Mouse (Mus musculus) left cerebral cortex, adult 18-20 months (tissue): ENCODE data around the gene Fnbp1l. TPM values are rescaled to one million over a fixed set of nuclear protein-coding genes. Genes with fewer than 3 reads are reported as not detected.
A peak's percentile ranks its signal among the peaks of the same experiment; 100 is the strongest.

Source experiments
- DNase-seq, 2 experiments: peaks; one replicate each; pipeline ENCODE4 v3.0.0; 2021 to 2022; ENCODE audit warnings: low spot score in 2 of 2, mixed read lengths in 1 of 2
- total RNA-seq, 2 experiments: library from RNA; stranded (reverse); gene quantifications; 2 replicates each; pipeline ENCODE4 v1.2.3; 2021

The Fnbp1l gene
- total RNA-seq, 2 experiments from 2014 or later = 93.3 to 96.6 TPM

DNA sequence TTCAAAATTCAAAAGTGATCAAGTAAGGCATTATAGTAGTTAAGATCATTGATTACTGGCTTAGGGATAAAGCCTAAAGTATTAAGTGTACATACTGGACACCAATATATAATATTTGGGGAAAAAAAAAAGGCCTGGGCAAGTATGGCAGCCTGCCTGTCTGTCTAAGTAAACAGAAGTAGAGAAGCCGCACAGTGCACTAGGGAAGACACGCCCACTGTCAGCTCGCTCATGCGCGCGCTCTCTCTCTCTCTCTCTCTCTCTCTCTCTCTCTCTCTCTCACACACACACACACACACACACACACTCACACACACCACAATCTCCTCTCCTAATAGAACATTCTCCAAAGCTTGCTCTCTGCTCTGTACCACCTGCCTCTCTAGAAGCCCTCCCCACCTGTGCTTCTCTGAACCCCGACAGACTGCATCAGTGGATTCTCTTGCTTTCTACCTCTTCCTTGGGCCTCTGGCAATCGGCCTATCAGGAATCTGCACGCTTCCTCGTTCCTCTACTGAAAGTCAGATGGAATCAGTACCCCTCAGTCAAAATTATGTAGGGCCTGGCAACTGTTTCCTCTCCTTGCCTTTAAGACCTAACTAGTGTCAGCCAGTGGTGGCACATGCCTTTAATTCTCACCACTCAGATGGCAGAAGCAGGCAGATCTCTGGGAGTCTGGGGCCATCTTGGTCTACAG is 13.3 kb downstream of the Fnbp1l start:
- no peak for DNase-seq

DNA sequence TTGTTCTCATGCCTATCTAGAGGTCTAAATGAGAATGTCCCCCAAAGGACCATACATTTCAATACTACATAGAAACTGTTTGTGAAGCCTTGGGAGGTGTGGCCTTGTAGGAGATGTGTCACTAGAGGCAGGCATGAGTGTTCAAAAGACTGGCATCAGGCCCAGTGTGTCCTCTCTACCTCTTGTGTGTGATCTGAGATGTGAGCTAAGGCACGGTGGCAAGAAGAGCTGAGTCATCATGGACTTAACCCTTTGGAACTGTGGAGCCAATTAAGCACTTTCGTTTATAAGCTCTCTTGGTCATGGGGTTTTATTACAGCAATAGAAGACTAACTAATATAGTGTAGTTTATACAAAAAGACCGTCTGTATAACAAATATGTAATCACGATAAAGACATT is 16.3 kb downstream of the Fnbp1l start:
- DNase-seq = no peak

DNA sequence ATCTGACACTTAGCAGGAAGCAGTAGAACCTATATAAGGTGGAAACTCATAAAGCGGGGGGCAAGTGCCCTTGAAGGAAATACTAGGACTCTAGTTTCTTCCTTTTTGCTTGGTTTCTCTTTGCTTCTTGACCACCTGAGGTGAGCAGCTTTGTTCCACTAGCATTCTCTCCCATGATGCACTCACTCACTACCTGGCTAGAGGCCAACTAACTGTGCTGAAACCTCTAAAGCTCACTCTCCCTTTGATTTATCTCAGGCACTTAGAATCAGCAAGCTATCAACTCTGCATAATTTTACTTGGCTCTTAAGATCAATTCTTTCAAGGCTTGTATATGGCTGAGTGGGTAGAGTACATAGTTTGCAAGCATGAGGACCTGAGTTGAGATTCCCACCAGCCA is 17.1 kb downstream of the Fnbp1l start:
- no peak for DNase-seq

DNA sequence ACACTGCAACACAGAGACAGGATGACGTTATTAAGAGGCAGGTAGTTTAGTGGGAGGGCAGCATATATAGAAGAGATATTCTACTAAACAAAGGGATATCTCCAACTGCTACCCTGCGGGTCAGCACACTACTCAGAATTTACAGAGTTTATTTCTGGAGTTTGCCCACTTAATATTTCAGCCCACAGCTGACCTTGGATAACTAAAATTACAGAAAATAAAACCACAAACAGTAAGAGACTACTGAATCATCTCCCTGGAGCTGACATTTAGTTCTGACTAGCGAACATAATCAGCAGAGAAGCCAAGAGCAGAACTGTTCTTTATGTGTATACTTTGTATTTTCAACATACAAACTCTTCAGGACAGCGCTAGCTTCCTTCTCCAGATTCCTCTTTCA is 20.2 kb downstream of the Fnbp1l start:
- no peak for DNase-seq

DNA sequence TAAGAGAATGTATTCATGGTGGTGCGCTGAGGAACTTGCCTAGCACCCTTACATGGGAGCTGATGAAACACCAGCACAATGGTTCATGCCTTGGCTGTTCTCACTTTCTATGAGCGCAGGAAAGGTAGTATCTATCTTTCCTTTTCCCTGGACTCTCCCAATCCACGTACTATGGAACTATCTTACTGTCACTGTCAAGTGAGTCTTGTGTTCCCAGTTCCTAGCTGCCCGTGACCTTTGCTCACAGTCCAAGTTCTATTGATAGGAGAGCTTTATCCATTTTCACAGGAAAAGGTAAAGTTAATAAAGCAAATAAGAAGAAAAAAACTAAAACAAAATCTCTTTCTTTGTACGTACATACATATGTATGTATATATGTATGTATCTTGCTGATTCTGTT is 28.7 kb downstream of the Fnbp1l start:
- DNase-seq = no peak

DNA sequence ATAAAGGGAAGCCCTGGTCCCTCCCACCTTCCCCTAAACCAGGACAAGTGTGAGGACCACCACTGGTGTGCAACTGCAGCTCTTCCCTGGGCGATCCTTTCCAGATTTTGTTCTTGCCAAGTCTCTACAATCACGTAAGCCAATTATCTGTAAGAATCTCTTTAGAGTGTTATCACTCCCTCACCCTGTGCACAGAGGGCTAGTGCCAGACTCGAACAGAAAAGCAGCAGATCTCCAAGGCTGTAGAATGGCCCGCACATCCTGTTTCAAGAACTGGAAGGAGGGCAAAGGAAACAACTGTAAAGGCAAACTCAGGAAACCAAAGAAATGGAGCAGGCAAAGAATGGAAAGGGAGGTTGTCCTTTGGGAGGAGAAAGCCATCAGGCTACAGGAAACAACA is 29.2 kb downstream of the Fnbp1l start:
- DNase-seq = no peak

DNA sequence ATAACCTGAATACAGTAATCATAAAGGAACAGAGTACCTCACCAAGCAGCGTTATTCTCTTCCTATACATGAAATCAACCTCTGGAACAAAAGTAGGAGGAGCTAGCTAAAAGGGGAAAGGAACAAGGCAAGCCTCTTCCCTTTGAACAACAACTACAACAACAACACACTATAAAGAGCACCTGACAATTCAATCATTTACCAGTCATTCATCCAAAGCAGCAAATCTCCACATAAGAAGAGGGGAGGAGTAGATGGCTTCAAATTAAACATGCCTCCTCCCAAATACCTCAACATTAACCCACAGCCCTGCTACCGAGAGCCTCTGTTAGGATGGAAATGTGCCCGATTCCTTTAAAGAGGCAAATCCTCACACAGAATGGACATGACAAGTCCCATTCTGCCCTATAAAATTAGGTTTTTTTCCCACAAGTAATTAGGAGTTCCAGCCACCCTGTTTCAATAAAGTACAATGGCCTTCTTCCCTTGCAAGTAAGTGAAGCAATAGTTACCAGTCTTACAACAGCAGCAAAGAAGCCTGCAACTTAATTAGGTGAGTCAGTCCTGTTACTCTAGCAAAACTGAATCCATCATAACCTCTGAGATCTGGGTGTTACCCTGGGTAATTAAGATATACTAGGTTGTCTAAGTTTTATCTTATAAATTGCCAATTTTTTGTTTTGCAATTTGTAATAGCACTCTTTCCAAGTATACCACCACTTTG is 32.4 kb downstream of the Fnbp1l start:
- DNase-seq = no peak

DNA sequence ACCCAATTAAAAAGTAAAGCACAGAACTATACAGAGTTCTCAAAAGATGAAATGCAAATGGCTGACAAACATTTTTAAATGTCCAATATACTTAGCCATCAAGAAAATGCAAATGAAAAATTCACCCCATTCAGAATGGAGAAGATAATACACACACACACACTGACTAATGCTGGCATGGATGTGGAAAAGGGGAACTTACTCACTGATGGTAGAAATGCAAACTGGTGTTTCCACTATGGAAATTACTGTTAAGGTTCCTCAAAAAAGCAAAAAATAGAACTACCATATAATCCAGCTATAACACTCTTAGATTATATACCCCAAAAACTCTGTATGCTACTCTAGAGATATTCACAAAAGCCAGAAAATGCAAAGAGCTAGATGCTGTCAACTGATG is 42.2 kb downstream of the Fnbp1l start:
- DNase-seq = no peak

DNA sequence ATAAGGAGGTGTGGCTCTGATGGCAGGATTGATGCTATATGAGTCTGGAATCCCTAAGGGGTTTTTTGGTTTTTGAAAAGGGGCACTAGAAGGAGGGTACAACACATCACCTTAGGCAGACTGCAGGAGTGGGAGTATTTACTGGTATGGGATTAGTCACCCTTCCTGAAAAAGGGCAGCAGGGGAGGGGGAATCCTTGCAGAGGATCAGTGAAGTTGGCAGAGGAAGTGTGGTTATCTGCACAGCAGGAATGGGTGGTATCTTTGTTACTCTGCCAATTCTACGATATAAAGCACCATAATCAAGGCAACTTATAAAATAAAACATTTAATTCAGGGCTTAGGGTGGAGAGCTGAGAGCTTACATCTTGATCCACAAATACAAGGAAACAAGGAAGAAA is 44.6 kb downstream of the Fnbp1l start:
- DNase-seq = no peak

DNA sequence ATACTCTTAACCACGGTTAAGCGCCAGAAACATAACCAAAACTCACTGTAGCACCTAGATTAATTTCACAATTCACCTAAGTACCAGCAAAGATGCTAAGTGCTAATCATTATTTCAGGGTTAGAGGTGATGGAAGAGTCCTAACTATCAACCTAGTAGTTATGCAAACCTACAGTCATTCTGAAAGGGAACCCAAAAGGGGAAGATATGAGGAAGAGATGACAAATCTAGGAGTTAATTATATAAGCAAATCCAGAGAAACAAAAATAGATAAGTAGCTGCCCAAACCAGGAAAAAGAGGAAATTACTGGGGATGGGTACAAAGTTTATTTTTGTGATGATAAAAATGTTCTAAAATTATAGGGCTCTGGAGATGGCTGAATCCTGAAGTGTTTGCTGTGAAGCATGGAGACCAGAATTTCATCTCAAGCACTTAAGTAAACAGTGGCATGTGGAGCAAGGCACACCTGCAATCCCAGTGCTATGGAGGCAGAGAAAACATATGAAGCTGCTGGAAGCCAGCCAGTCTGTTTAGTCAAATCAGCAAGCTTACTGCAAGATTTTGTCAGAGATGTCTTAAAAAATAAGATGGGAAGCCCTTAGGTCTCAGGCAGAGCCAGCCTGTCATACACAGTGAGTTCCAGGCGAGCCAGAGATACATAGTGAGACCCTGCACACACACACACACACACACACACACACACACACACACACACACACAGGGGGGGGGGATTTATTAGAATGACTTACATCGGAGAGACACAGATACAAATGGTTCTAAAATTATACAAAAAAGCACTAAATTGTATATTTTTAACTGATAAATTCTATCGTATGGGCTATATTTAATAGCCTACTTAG is 45.9 kb downstream of the Fnbp1l start:
- DNase-seq = peak; percentile 56 to 59

DNA sequence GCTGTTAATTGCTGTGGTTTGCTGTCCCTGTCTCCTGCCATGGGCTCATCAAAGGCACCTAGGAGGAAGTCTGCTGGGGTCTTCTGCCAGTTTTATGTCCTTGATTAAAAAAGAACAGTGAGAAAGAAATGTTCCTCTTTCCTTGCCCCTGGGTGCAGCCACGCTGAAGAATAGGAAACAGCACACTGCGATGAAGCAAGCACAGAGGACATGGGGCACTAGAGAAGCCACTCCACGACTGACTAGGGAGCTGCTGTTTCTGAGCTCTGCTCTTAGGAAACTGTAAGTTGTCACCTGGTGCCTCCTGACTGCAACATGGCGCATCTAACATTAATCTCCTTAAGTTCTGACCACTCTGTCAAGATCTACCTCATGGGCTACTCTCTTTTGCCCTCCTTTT is 53.0 kb downstream of the Fnbp1l start:
- no peak for DNase-seq

DNA sequence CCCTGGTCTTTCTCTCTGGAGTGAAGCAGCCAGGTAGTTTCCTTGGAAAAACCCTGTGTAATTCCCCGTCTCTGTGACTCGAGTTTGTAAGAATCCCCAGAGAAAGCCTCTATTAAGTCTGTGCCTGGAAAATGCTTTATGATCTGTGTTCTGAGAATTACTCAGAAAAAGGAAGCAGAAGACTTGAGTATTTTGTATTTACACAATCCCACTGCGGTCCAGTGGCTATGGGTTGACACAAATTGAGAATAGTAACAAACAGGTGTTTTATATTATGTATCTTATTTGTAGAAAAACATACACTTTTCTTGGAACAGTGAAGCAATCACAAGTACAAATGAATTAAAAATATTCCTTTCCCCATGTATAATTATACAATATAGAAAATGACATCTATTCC is 53.4 kb downstream of the Fnbp1l start:
- no peak for DNase-seq

DNA sequence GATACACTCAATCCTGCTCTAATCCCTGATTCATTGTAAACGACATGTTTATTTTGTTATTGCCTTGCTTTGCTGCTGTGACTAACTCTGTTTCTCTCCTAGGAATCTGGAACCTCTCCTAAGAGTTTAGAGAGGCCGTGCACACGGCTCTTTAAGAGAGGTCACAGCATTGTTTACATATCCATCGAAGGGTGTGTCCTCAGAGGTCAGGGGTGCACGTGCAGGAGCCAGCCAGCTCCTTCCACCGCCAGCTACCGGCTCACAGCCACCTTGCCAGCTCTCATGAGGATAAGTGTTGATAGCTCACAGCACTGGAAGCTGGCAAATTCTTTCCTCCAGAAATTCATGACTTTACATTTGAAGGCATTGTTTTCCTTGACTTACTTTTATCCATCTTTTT is 54.2 kb downstream of the Fnbp1l start:
- no peak for DNase-seq

DNA sequence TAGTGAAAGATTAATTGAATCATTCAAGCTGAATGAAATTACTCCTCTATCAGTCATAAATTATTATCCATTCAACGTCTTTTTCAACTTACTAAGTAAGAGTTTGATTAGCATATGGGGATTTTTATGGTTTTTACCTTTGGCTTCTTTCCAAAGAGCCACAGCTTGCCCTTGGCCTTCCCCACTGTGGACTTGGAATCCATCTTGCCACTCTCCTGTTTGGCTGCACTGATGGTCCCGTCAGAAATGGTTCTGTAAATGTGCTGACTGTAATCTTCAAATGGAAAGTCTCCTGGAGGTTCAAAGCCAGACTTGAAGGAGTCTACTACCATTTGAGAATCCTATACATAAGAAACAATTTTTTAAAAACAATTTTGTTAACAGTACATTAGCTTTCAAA is 61.7 kb downstream of the Fnbp1l start:
- DNase-seq = no peak

DNA sequence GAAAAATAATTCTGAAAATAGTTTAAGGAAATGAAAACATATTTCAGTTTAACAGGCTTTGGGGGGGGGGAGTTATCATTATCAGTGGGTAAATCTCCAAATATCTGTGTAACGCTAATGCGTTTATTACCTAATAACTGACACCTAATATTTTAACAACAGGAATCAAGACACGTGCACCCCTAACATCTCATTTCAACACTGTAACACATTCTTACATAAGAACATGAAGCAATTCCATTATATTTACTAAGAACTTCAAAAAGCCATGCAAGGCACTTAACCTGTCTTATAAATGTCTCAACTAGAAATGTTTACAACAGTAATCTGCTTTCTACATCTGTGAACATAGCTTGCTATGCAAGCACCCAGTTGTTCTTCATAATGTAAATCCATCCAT is 68.3 kb downstream of the Fnbp1l start:
- DNase-seq = no peak

DNA sequence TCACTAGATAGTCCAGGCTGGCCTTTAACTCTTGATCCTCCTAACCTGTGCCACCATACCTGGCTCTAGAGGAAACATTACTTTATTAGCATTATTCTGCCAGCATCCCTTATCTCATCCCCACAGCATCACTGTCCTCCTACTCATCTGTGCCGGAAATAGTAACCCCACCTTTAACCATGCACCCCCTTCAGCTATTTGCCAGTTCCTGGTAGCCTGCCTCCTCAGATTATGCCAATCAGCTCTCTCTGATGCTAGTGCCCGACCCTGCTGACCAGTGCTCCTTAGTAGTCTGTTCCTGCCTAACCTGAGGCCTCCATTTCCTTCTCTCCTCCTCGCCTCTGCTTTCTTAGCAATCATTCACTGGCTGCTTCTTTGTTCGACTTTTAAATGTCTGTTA is 72.0 kb downstream of the Fnbp1l start:
- DNase-seq = no peak

DNA sequence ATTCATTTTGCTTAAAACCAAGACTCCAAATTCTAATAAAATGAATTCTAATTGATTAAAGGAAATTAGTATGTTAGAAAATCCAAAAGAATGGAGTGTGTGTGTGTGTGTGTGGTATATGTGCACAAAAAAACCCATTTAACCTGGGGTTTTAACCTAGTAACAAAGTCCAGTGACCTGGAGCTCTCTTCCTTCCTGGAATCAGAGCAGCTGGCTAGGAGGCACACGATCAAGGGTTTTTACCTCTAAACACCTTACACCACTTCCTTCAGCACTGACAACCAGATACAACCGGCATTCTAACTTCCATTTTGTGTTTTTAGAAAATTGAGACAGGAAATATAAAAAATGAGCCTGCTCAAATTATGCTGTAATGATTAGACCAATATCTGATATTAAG is 74.2 kb downstream of the Fnbp1l start:
- DNase-seq = no peak

DNA sequence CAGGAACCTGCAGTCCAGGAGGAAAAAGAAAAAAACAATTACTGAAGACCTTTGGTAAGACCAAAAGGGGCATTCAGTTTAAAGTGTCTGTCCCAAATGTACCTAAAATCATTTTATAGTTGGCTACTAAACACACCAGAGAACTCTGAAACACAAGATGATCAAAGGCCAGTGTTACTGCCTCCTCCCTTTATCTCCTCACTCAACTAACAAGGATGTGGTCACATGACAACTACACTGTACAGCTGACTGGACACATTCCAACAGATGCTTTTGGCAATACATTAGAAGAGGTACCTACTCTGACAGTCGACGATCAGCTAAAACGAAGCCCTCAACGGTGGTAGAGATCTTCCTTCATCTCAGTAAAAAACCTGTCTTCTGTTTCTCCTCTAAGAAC is 78.6 kb downstream of the Fnbp1l start:
- DNase-seq = no peak

DNA sequence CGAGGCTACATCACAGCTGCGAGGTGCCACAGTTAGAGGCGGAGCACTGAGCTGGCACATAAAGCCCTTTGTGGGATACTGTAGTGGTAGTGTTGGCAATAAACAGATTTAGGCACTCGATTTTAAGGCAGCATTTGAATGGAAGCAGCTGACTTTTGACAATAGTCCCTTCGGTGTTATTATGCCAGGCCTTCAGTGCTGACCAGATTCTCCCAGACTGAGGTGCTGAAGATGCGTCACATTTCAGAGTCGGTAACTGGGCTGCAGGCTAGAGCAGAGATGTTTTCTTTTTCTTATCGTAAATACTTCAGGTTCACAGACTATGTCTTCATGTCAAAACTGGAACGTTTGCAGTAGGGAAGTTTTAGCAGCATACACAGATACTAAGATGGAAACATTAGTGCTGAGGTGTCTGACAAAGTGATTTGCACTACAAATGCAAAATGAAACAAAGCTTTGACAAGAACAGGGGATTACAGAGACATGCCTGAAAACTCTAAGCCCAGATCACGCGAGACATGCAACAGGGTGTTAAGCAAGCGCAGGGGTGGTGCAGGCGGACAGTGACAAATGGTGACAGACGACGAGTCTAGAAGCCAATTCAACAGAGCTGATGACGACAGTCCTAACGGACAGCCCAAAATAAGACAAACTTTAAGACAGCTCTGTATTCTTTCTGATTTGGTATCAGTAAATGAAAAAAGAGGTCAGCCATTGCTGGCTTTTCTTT is 79.4 kb downstream of the Fnbp1l start:
- no peak for DNase-seq

DNA sequence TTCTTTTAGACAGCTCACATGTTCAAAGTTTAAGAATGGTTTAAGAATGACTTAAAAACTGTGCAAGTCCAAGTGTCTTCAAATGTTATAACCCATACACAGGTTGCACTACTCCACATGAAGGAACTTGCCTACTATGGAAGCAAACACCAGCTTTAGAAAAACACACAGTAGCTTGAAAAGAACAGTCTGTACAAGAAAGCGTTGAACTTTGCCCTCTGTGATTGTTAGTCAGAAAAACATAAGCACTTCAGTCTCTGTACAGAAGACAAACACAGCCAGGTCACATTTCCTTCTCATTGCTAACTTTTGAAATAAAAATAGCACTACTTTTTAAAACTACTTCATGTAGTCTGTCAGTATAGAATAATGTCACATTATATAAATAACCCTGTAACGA is 80.7 kb downstream of the Fnbp1l start:
- DNase-seq = no peak

DNA sequence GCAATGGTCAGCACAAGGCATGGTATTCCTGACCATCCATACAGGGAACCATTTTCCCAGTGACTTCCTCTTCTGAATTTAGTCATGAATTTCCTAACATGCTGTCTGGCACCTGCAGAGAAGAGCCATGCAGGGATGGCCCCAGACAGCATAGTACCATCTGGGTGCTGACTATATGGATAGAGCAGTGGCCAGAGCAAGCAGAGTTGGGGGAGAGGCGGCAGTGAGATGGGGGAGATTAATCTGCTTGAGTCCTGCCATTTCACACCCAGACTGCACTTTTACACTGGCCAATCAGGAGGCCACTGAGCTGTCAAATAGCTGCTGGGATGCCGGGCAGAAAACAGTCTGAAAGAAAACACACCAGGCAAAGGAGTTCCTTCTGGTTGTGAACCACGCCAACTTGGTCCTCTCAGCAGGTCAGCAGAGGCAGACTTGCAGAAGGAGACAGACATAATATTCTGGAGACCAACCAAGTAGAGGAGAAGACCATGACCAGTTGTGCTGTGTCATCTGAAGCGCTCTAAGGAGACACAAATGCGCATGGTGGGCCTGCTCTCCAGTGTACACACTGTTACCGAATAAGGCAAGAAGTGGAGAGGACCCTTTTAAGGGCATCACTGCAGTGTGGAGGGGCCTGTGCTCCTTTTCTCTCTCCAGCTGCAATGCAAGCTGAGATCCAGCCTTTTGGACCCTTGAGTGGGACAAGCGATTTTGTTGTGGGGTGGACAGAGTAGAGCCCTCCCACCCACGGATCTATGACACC is 83.4 kb downstream of the Fnbp1l start:
- no peak for DNase-seq
